Mouse (Mus musculus) ovary, postnatal 14 days (tissue): ENCODE data around the gene Pde8b.

Experiments
- DNase-seq: peaks from one replicate; pipeline ENCODE4 v3.0.0; 2022; ENCODE audit warnings: low spot score

Pde8b gene

DNA sequence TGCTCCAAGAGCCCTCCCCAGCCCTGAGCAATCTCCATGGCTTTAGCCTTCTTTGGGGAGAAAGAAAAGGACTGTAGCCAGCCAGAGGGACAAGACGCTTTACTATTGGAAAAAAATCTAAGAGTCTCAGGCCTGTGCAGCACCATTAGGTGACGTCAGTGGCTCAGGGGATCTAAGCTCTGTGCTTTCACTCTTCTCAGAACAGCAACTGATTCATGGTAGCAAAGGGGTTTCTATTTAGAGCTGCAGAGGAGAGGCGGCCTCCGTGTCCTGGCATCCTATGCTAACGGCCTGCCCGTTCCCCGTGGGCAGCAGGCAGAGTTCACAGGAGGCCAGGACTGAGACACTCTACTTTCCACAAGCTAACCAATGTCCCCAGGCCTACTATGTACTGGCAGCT lies 169.1 kb downstream of the Pde8b start:
- no peak for DNase-seq

DNA sequence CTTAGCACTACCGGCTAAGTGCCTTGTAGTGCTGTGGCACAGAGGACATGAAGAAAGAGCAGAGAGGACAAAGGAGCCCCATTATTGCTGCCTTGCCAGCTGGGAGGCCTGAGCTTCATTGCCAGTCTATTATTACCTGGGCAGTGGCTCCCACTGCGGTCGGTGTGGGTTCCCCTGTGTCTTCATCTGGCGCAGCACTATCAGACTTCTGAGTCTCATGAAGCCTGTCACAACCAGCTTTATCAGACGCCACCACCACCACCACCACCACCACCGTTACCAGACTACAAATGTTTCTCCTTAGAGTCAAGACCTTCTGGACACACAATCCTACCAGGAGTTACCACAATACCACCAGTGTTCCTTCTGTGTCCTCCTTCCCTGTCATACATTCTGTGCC lies 171.6 kb downstream of the Pde8b start:
- no peak for DNase-seq

- DNase-seq: no peak
Measured at GRCm38 (mm10) chr13:95077688-95078087, 172.4 kb downstream of the Pde8b start.

GRCm38 (mm10) chr13:95076142-95076541 lies 174.0 kb downstream of the Pde8b start:
- DNase-seq: no peak

DNA sequence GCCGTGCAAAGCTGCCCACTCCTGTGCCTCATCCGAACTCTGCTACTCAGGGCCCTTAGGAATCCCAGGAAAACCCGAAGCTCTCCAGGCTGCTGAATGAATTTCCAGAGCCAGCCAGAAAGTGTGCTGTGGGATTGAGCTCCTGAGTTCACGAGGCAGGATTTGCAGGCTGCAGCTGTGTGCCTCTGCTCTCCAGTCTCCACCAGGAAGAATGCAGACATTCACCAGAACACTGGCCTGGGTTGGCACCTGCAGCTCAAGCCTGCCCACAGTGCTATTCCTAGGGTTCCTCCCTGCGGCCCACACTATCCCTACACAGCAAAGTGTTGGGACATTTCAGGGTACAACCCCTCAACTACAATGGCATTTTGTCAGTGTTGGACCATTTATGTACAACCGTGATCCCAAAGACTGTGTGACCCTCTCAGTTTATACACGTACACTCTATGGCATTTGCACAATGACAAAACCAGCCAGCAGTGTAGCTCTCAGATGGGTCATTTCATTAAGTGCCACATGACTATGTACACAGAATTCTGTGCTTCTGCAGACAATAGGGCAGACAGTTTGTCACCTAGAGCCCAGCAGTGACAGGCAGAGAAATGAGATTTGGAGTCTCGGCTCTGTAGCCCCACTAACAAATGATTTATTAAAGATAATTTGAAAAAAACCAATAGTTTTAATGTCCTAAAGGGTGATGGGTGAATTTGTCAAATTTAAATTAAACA lies 176.5 kb downstream of the Pde8b start:
- DNase-seq: no peak

DNA sequence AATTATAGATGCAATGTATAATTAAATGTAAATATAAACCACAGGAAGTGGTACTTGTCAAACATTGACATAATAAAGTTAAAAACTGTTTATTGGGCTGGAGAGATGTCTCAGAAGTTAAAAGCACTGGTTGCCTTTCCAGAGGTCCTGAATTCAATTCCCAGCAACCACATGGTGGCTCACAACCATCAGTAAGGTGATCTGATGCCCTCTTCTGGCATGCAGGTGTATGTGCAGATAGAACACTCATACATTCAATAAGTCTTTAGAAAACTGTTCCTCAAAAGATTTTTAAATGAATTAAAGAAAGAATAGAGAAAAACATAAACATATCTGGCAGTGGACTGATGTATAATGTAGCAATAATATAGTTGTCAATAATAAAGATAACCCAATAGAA lies 179.9 kb downstream of the Pde8b start:
- no peak for DNase-seq

DNA sequence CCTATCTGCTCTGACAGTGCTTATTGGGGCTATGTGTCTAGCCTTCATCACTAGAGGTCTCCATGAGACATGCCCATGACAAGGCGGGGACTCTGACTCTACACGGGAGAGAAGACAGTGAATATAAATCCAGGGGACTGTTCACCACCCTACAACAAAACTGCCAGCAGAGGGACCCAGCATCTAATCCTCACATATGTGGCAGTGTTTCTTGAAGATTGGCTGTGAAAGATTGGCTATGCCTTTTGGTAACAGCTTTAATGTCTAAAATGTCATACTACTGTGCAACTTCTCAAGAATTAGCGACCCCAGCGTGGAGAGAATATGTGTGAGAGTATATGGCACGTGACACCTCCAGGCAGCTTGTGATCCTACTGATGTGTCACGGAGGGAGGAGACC lies 182.3 kb downstream of the Pde8b start:
- peak; percentile 14 for DNase-seq

- no peak for DNase-seq
Measured at GRCm38 (mm10) chr13:95063390-95064017, 186.6 kb downstream of the Pde8b start.

DNA sequence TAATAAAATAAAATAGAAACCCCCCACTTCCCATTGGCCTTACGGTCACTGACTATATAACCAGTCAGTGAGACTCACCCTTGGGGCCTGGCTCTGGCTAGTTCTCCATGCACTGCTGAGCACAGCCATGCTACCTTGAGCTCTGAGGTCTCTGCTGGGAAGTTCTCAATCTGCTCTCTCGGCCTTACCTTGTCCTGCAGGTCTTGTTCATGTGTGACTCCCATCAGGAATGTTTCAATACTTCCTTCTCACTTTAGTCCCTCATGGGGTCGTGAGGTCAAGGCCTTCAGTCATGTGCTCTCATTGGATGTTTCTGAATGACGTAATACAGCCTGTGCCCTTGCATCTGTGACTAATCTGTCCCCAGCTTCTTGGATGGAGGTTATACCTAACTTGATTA lies 191.3 kb downstream of the Pde8b start:
- no peak for DNase-seq

DNA sequence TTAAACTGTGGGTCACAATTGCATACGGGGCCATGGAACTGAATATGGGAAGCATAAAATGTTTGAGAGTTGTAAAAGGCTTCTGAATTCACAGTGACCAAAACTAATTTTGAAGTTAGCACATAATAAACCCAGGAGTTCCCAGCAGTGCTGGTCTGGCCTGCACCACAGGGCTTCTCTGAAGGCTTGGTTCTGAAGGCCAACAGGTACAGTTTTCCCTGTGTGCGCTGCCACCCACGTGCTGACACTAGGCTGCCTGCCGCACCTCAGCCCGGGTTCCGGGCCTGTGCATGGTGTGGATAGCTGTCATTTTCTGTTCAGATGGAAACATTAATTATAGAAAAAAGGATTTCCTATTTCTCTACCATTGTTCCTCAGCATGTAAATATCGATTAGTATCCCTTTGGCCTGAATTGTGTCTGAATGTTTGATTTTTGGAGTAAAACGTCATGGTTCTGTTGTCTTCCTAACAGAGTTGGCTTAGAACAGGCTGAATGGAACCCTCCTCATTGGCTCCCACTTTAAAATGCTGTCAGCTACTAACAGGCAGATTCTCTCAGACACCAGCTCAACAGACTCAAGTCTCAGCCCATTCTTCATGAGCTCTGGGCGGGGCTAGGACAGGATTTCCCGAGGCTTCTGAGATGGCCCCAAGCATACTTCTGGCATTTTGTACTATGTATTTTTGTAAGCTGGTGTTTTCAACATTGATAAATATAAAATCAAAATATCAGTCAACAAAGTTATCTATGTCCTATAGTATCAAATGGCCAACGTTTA lies 193.4 kb downstream of the Pde8b start:
- no peak for DNase-seq

DNA sequence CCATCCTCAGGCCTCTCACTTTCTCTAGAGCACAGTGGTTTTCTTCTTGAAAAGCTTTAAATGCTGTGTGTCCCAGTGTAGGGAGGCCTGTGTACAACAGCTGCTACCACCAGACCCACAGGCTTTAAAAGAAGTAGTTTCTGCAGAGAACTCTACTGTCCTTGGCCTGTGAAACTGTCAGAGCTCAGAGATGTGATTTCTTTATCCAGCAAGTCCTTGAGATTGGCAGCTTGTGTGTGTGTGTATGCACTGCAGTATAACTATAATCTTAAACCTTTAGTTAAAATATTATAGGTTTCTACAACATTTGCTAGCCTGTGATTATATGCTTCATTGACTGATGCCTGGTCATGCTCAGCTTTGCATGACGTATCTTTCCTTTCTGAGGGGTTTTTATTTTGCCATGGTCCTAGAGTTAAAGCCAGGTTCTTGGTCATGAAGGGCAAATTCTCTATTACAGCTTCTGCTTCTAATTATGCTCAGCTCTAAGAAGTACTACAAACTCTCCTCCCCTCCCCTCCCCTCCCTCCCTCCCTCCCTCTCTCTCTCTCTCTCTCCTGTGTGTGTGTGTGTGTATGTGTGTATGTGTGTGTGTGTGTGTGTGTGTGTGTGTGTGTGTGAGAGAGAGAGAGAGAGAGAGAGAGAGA lies 194.3 kb downstream of the Pde8b start:
- no peak for DNase-seq

DNA sequence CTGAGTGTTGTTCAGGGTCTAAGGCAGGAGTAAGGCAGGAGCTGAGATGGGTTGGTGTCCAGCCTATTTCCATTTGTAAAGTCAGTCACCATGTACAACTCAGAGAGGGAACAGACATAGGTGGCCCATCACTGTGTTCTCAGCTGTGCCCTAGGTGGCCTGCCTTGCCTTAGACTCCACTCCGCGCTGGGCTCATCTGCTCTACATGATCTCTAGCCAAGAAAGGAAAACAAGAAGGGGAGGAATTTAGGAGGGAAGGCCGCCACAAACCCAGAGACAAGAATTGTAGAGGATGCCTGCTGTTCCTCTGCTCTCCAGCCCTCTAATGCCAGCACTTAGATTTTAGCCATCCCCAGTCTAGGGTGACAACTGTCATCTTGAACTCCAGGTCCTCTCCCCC lies 197.7 kb downstream of the Pde8b start:
- DNase-seq: no peak

DNA sequence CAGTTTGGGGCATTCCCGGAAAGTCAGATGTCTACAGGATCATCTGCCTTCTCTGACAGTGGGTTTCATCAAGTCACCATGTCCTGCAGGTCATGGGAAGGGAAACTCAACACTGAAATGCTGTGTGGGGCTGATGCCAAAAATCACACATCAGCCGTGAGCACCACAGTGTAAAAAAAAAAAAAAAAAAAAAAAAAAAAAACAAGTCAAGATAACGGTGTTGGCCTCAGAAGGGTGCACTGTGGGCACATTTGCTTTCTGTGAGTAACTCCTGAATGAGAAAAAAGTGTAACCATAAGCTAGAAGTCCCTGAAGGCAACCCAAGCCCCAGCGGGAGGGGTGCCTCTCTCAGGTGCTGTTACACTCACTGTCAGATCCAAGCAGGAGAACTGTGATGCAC lies 199.7 kb downstream of the Pde8b start:
- DNase-seq: no peak

DNA sequence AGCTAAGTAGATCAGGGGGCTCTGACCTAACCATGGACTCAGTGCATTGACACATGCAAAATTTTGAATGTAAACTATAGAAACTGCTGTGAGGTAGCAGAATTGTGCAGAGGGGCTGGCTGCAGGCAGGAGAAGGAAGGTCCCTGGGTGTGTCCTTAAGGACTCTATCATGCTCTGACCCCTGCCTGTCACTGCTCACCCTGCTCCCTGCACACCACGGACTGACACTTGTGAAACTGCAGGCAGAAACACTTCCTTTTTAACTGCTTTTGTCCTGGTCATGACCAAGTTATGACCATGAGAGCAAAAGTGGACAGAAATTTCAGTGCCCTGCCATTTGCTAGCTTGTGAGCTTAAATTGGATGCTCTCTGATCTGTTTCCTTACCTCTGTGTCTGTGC lies 206.0 kb downstream of the Pde8b start:
- DNase-seq: no peak

DNA sequence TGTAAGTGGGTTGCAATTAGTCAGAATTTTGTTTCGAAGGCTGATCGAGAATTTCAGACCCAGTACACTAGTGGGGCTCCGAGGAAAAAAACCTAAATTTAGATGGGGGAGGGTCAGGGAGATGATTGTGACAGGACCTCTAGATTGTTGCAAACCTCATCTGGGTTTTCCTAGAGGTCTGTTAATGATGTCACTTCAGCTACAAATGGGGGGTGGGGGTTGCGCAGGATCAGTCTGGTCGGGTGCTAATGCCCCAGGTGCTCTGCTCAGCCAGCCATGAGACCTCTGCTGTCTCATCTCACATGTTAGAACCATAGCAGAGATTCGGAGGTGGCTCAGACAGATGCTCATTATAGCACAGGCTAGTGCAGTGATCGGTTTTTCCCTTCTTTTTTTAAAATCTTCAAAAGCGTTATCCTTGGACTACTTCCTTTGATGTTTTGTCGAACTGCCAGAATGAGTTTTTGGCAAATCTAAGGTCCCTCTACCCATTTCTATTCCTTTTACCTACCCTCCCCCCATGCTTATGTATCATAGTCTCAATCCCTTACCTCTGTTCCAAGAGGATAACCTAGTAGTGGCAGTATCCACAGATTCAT lies 209.9 kb downstream of the Pde8b start:
- DNase-seq: no peak

DNA sequence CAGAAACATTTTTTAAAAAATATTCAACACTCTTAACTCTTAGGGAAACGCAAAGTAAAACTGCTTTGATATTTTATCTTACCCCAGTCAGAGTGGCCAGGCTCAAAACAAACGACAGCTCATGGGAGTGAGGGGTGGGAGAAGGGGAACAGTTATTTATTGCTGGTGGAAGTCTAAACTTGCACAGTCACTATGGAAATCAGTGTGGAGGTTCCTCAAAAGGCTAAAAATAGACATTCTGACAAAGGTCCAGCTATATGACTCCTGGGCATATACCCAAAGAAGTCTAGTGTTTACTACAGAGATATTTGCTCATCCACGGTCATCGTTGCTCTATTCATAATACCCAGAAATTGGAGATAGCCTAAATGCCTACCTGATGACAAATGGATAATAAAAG lies 211.9 kb downstream of the Pde8b start:
- DNase-seq: no peak

GRCm38 (mm10) chr13:95034715-95035114 lies 215.4 kb downstream of the Pde8b start:
- DNase-seq: no peak

GRCm38 (mm10) chr13:95034094-95034493 lies 216.0 kb downstream of the Pde8b start:
- no peak for DNase-seq

- DNase-seq: no peak
Measured at GRCm38 (mm10) chr13:95032973-95033372, 217.2 kb downstream of the Pde8b start.

DNA sequence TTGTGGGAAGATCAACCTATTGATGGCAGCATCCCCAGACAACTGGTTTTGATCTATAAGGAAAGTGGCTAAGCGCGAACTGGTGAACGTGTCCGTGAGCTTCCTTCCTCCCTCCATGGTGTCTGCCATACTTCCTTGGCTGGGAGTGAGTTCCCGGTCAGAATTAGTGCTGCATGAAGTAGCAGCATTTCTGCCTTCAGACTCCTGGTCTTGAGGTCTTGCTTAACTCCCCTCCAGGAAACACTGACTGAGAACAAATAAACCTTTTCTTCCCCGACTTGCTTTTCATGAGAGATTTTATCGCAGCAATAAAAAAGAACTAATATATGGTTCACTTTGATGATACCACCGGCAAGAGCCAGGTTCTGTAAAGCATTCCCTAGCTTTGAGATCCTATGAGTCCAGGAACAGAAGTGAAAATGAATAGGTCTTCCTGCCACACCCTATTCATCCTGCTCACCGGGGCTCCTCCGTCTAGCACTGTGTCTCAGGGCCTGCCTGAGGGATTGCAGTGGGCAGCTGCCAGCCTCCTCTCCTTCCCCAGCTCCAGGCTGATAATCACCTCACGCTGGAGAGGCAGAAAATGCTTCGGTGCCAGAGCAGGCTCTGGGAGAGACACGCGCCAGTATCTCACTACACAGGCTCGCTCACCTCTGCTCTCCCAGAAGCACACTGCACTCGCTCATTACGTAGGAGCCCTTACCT lies 217.9 kb downstream of the Pde8b start:
- no peak for DNase-seq

- DNase-seq: no peak
Measured at GRCm38 (mm10) chr13:95030828-95031227, 219.3 kb downstream of the Pde8b start.

DNA sequence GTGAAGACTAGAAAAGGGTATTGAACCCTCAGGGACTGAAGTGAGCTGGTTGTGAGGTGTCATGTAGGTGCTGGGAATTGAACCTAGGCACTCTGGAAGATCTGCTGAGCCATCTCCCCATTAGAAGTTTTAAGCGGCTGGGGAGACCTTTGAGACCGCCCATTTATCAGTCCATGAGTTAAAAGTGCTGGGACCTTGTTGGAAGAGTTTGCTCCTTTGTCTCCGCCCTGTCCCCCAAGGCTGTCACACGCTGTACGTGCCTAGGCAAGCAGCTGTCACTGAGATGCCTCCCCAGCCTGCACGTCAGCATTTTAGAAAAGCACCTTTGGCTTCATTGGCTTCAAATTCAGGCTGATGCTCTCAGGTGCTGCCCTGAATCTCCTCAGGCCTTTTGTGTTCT lies 229.9 kb downstream of the Pde8b start:
- no peak for DNase-seq
